17 mouse cellular contexts compared by ENCODE assay signal in genomic region chr7:45908384-45908783, GRCm38 (mm10). TPM values are rescaled to one million over a fixed set of nuclear protein-coding genes. Genes with fewer than 3 reads are reported as not detected.
"Had no signal": no experiment of that assay in that cellular context is flagged by ENCODE, and none has a peak within 500 bp of the region (broad histone marks: within the 10 kb centered on the region; RNA-seq: fewer than 3 reads in every experiment).

No protein-coding gene starts in this region.

- ATAC-seq: intestine, embryonic 15.5 days; lung, postnatal 0 days; midbrain, embryonic 16.5 days had no signal

- DNase-seq: lung, adult 2 months; lung, postnatal 36 days; retina, postnatal 1 day; right cerebral cortex, postnatal 4 days; thymus, postnatal 4 days had no signal

- H3K9ac ChIP-seq: intestine, embryonic 15.5 days; limb, embryonic 12.5 days; liver, embryonic 14.5 days; neural tube, embryonic 13.5 days had no signal

- H3K4me2 ChIP-seq: intestine, embryonic 15.5 days; limb, embryonic 12.5 days; midbrain, embryonic 11.5 days; neural tube, embryonic 13.5 days had no signal

- H3K27ac ChIP-seq: intestine, embryonic 15.5 days; layer of hippocampus, adult 2 months; limb, embryonic 12.5 days; liver, embryonic 14.5 days; neural tube, embryonic 13.5 days; stomach, postnatal 0 days had no signal

- H3K4me3 ChIP-seq: intestine, embryonic 15.5 days; layer of hippocampus, adult 2 months; limb, embryonic 12.5 days; megakaryocyte, embryonic 14.5 days; neural tube, embryonic 13.5 days had no signal

- H3K9me3 ChIP-seq: intestine, embryonic 15.5 days; limb, embryonic 12.5 days; neural tube, embryonic 13.5 days had no signal

- H3K4me1 ChIP-seq: intestine, embryonic 15.5 days; limb, embryonic 12.5 days; neural tube, embryonic 13.5 days had no signal

- H3K27me3 ChIP-seq: intestine, embryonic 15.5 days; limb, embryonic 12.5 days; megakaryocyte, embryonic 14.5 days; neural tube, embryonic 13.5 days had no signal

RNA-seq across cellular contexts. Expression of gene Syngr4, which starts 11.9 kb away (rescaled TPM):
- total RNA-seq: layer of hippocampus, adult 2 months; left cerebral cortex, postnatal 36 days; liver, adult 2 months had no signal
- polyA plus RNA-seq: liver, adult 2 months; lung, adult 2 months; midbrain, embryonic 16.5 days; neural tube, embryonic 13.5 days had no signal
